Mouse (Mus musculus) heart, embryonic 11.5 days (tissue): ENCODE results near the gene Dnal4. TPM values are rescaled to one million over a fixed set of nuclear protein-coding genes. Genes with fewer than 3 reads are reported as not detected.

Source experiments
- ATAC-seq: fragments of 200-750 bp; cut with Nextera tagmentation; replicated peaks from 2 replicates; pipeline ENCODE4 v1.8.0; 2017; ENCODE audit warnings: moderate library complexity; ENCODE audit not compliant: insufficient number of reproducible peaks, low FRiP score, low TSS enrichment
- H3K27ac ChIP-seq: fragments of 300-500 bp; sonication (generic); 2 replicates; pipeline ENCODE4 v1.5.1; 2014; ENCODE audit warnings: mild to moderate bottlenecking, low read depth, low read length
- H3K27me3 ChIP-seq: fragments of 300-500 bp; sonication (generic); 2 replicates; pipeline ENCODE4 v1.6.1; 2014; ENCODE audit warnings: mild to moderate bottlenecking, low read length, mixed read lengths; ENCODE audit not compliant: control insufficient read depth, insufficient read depth
- H3K36me3 ChIP-seq: fragments of 300-500 bp; sonication (generic); 2 replicates; pipeline ENCODE4 v1.6.1; 2014; ENCODE audit warnings: mild to moderate bottlenecking, low read length, moderate library complexity, mixed read lengths; ENCODE audit not compliant: control insufficient read depth, insufficient read depth
- H3K4me1 ChIP-seq: fragments of 300-500 bp; sonication (generic); 2 replicates; pipeline ENCODE4 v1.6.1; 2014; ENCODE audit warnings: low read length; ENCODE audit not compliant: control insufficient read depth, insufficient read depth
- H3K4me2 ChIP-seq: fragments of 300-500 bp; sonication (generic); 2 replicates; pipeline ENCODE4 v1.6.1; 2014; ENCODE audit warnings: mild to moderate bottlenecking, moderate library complexity
- H3K4me3 ChIP-seq: fragments of 300-500 bp; sonication (generic); 2 replicates; pipeline ENCODE4 v1.5.1; 2014; ENCODE audit warnings: low read depth, low read length
- H3K9ac ChIP-seq: fragments of 300-500 bp; sonication (generic); 2 replicates; pipeline ENCODE4 v1.6.1; 2014; ENCODE audit warnings: mild to moderate bottlenecking, low read depth, low read length, moderate library complexity
- H3K9me3 ChIP-seq: fragments of 300-500 bp; sonication (generic); replicated peaks from 2 replicates; pipeline ENCODE4 v1.6.1; 2016; ENCODE audit warnings: low read length; ENCODE audit not compliant: control insufficient read depth
- WGBS: fragments of 180-500 bp; shearing (Covaris S2); extraction: QIAGEN DNeasy Blood & Tissue Kit; methylation state at CpG from one replicate; pipeline ENCODE4 v1.1.7; 2014; ENCODE audit not compliant: insufficient replicate concordance; 5-methylcytosine and 5-hydroxymethylcytosine counted together
- polyA plus RNA-seq: library from polyadenylated mRNA; unstranded; fragments of >200 nt; fragmentation: Nextera tagmentation; extraction: Ambion mirVana; gene quantifications from 2 replicates; pipeline ENCODE4 v1.2.1, GENCODE M21; 2014

Dnal4 gene
- polyA plus RNA-seq, 1 experiment from 2014 or later: 37.3 TPM

DNA sequence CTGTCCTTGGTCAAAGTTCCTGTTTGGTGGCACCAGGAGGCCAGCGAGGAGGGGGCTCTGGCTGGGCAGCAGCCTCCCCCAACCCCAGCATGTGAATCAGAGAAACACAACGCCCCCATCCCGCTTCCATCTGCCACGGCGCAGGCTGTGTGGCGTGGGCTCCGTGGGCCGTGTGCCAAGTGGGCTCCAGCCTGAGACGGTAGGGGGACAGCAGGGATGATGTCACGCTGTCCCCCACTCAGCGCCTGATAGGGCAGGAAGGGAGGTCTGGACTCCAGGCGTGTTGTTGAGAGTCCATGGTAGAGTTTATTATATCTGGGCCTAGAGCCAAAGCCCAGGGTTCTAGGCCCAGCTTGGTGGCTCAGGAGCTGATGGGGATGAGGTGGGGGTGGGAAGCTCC is 18.6 kb upstream of the Dnal4 start:
- 77% methylated on average over 12 of the region's 12 CpGs for WGBS
- H3K27ac ChIP-seq: no peak overlapping the region
- H3K4me2 ChIP-seq: no peak overlapping the region
- H3K4me1 ChIP-seq: no peaks in the 10 kb centered on the region
- H3K4me3 ChIP-seq: no peak overlapping the region
- H3K9ac ChIP-seq: no peak overlapping the region
- ATAC-seq: no peak
- H3K9me3 ChIP-seq: no peaks in the 10 kb centered on the region
- no peaks in the 10 kb centered on the region for H3K36me3 ChIP-seq
- peaks cover 38% of the 10 kb centered on the region for H3K27me3 ChIP-seq

DNA sequence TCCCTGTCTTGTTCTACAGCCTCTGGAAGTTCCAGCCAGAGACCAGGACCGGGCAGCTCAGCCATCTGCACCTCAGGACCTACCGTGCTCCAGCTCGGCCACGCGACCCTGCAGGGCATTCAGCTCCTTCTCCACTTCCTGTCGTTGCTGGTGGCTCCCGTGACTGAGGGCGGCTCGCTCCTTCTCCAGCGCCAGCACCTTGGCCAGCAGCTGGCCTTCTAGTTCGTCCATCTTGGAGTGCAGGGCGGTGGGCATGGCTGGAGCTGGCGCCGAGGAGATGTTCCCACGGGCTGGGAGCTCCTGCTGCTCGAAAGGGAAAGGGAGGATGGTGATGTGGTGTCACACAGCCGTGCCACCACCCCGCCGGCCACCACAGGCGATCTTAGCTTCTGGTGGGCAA is 16.5 kb upstream of the Dnal4 start:
- Histone ChIP-seq H3K36me3 (no peaks in the 10 kb centered on the region), H3K4me3 (no peak overlapping the region), H3K4me2 (no peak overlapping the region), H3K9me3 (no peaks in the 10 kb centered on the region), H3K27me3 (peaks cover 27% of the 10 kb centered on the region), H3K4me1 (no peaks in the 10 kb centered on the region), H3K9ac (no peak overlapping the region), H3K27ac (no peak overlapping the region)
- no peak for ATAC-seq
- 16% methylated on average over 20 of the region's 20 CpGs for WGBS

DNA sequence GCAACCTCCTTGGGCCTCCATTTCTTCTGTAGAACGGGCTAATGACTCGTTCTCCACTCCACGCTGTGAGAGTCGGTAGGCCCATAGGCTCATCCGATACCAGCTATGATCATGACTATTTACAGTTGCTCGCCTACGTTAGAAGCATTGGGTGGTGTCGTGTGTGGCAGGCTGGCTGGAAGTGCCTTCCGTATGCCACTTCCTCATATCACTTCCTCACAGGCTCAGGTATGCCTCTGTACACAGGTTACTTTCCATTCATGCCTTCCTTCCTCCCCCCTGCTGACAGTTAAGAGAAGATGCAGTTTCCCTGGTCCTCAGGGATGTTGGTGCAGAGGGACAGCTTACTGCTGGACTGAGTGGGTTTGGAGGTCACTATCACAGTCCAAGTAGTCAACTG is 15.4 kb upstream of the Dnal4 start:
- no peak for ATAC-seq
- no peak overlapping the region for H3K4me3 ChIP-seq
- no peaks in the 10 kb centered on the region for H3K9me3 ChIP-seq
- H3K9ac ChIP-seq: no peak overlapping the region
- H3K4me1 ChIP-seq: no peaks in the 10 kb centered on the region
- H3K27ac ChIP-seq: no peak overlapping the region
- H3K36me3 ChIP-seq: no peaks in the 10 kb centered on the region
- 87% methylated on average over 9 of the region's 9 CpGs for WGBS
- no peak overlapping the region for H3K4me2 ChIP-seq
- peaks cover 33% of the 10 kb centered on the region for H3K27me3 ChIP-seq

DNA sequence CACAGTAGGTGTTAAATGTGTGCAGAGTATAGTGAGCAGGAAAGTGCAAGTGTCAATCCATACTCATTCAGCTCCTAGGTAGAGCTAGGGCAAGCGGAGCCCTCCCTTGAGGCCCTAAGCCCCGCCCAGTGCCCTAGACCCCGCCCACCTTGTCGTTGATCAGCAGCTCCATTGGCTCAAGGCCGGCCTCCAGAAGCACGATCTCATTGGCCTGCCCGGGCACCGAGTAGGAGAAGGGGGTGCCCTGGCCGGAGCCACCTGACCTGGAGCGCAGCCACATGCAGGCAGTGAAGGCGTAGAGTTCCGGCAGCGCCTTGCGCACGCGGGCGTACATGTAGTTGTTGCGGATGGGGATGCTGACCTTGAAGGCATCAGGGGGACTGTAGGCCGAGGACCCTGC is 14.8 kb upstream of the Dnal4 start:
- ATAC-seq: no peak
- WGBS: 15% methylated on average over 19 of the region's 19 CpGs
- H3K4me2 ChIP-seq: no peak overlapping the region
- no peak overlapping the region for H3K4me3 ChIP-seq
- H3K9ac ChIP-seq: no peak overlapping the region
- peaks cover 33% of the 10 kb centered on the region for H3K27me3 ChIP-seq
- H3K9me3 ChIP-seq: no peaks in the 10 kb centered on the region
- H3K27ac ChIP-seq: no peak overlapping the region
- no peaks in the 10 kb centered on the region for H3K4me1 ChIP-seq
- no peaks in the 10 kb centered on the region for H3K36me3 ChIP-seq

DNA sequence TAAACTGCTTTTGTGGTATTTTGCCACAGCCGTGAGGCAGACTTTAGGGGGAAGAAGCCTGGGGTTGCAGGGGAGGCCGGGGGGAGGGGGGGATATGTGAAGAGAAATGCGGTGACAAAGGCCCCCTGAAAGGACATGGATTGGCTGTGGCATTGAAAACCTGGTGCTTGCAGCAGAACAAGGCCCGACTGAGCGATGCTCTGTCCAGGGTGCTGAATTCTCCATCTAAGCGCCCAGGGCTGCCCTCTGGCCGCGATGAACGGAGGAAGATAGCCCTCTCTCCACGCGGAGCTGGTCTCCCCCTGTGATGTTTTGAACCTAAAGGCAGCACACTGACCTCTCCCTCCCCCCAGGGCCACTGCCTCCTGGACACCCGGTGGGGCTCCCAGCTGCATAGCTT is 13.9 kb upstream of the Dnal4 start:
- Histone ChIP-seq H3K4me2 (no peak overlapping the region), H3K27me3 (peaks cover 34% of the 10 kb centered on the region), H3K9me3 (no peaks in the 10 kb centered on the region), H3K9ac (no peak overlapping the region), H3K27ac (no peak overlapping the region), H3K36me3 (no peaks in the 10 kb centered on the region), H3K4me3 (no peak overlapping the region), H3K4me1 (no peaks in the 10 kb centered on the region)
- WGBS: 1% methylated on average over 12 of the region's 12 CpGs
- no peak for ATAC-seq

DNA sequence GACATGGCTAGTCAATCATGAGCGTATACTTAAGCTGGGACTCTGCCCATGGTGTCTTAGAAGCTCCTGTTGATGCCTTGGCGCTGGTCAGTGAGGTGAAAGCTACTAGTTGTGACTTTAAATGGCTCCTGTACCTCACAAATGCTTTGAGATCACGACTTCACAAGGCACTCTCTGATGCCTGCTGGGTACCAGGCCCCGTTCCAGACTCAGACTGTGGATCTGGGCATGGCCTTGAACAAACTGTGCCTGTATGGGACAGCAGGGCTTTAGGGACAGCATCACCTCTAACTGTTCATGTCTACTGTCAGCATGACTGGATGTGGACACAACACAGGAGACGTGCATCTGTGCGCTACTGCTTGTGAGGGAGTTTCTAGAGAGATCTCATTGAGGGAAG is 13.3 kb upstream of the Dnal4 start:
- H3K27ac ChIP-seq: no peak overlapping the region
- H3K4me1 ChIP-seq: no peaks in the 10 kb centered on the region
- peaks cover 39% of the 10 kb centered on the region for H3K27me3 ChIP-seq
- 79% methylated on average over 6 of the region's 6 CpGs for WGBS
- H3K9me3 ChIP-seq: no peaks in the 10 kb centered on the region
- H3K9ac ChIP-seq: no peak overlapping the region
- no peak for ATAC-seq
- no peak overlapping the region for H3K4me3 ChIP-seq
- no peaks in the 10 kb centered on the region for H3K36me3 ChIP-seq
- H3K4me2 ChIP-seq: no peak overlapping the region

DNA sequence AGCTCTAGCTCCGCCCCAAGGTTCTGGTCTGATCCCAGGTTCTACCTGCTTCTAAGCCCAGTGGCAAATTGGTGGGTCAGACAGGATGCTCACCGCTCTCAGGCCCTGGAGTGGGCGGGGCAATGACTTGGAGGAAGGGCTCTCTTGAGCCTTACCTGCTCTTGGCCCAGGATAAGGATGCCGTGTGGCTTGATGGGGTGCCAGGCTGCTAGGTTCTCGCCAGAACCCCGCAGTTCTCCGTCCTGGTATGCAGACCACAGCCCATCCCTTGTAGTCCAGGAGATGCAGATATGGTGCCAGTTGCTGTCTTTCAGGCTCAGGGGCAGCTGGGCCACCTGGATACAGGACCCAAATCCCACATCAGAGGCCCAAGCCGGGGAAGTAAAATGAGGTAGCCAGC is 12.5 kb upstream of the Dnal4 start:
- H3K4me3 ChIP-seq: no peak overlapping the region
- H3K27ac ChIP-seq: no peak overlapping the region
- H3K9me3 ChIP-seq: no peaks in the 10 kb centered on the region
- H3K4me2 ChIP-seq: no peak overlapping the region
- ATAC-seq: no peak
- H3K36me3 ChIP-seq: no peaks in the 10 kb centered on the region
- 43% methylated on average over 8 of the region's 8 CpGs for WGBS
- H3K27me3 ChIP-seq: peaks cover 34% of the 10 kb centered on the region
- no peaks in the 10 kb centered on the region for H3K4me1 ChIP-seq
- H3K9ac ChIP-seq: no peak overlapping the region

DNA sequence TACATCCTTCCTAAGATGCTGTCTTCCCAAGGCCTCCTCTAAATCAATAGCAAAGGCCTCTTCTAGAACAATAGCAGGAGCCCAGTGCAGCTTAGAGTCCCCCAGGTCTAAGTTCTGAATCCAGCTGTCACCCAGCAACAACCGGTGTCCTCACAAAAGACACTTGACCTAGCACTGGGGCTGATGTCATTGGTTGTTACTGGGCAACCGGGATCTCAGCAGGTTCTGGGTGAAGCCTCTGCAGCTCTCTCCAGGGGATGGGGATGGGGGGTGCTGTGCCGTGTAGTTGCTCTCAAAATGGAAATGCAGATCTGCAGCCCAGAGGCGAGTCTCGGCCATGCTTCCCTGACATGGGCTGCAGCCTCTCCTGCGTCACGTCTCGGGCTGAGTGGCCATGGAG is 10.2 kb upstream of the Dnal4 start:
- ATAC-seq: no peak
- H3K27me3 ChIP-seq: peaks cover 28% of the 10 kb centered on the region
- no peak overlapping the region for H3K9ac ChIP-seq
- 62% methylated on average over 8 of the region's 8 CpGs for WGBS
- no peak overlapping the region for H3K27ac ChIP-seq
- H3K4me1 ChIP-seq: no peaks in the 10 kb centered on the region
- H3K9me3 ChIP-seq: no peaks in the 10 kb centered on the region
- no peaks in the 10 kb centered on the region for H3K36me3 ChIP-seq
- H3K4me3 ChIP-seq: no peak overlapping the region
- H3K4me2 ChIP-seq: no peak overlapping the region

DNA sequence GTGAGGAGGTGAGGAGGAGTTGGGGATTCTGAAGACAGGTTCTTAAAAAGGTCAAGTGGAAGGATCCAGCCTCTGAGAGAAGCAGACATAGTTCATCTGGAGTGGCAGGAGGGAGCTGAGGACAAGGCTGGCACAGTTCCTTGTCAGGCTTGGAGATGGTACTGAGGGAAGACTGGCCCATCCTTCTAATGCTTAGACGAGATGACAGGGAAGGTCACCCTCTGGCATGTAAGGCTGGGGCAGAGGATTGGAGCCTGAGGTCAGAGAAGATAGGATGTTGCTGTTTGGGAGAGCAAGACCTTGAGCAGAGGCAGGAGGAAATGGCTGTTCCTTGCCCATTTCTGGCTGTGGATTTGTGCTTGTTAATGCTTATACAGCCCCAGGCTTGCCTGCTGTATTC is 7.4 kb upstream of the Dnal4 start:
- Histone ChIP-seq H3K4me3 (no peak overlapping the region), H3K4me2 (no peak overlapping the region), H3K27ac (no peak overlapping the region), H3K27me3 (peaks cover 19% of the 10 kb centered on the region), H3K9me3 (no peaks in the 10 kb centered on the region), H3K9ac (no peak overlapping the region), H3K36me3 (no peaks in the 10 kb centered on the region), H3K4me1 (no peaks in the 10 kb centered on the region)
- WGBS: 50% methylated on average over 1 of the region's 1 CpGs
- ATAC-seq: no peak
